Mouse (Mus musculus): ENCODE measurements around the gene Lsm4. TPM values are rescaled to one million over a fixed set of nuclear protein-coding genes. Genes with fewer than 3 reads are reported as not detected.
A peak's percentile ranks its signal among the peaks of the same experiment; 100 is the strongest.

The Lsm4 gene
- polyA plus RNA-seq, 1 experiment from 2014 or later = 308 TPM

DNA sequence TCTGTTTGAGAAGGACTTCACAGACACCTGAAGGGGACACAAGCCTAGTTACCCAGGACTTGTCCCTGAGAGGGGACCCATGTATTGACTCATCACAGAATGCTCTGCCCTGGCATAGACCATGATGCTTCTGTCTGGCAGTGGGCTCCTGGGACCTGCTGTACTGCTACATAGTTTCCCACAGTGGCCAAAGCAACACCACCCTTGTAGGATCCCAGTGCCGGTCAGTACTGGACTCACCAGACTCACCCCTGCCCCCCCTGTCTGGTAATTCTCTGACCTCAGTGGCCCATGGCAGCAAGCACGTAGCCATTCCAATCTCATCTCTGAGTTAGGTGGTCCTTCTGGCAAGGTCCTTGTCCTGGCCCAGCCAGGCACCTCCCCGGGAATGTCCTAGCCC is 15.1 kb downstream of the Lsm4 start:
- peaks cover 9% of the 10 kb centered on the region for H3K4me1 ChIP-seq (ENCODE audit: control insufficient read depth, insufficient read depth, low read length)
- H3K4me2 ChIP-seq = no peak overlapping the region
- H3K9ac ChIP-seq (ENCODE audit: low read depth, low read length) = no peak overlapping the region
- H3K4me3 ChIP-seq (ENCODE audit: low read depth, low read length) = no peak overlapping the region
- H3K27ac ChIP-seq (ENCODE audit: low read depth, low read length) = no peak overlapping the region
- no peaks in the 10 kb centered on the region for H3K27me3 ChIP-seq (ENCODE audit: control insufficient read depth, insufficient read depth, low read length)
- H3K9me3 ChIP-seq (replicated peaks; ENCODE audit: control insufficient read depth, low read length) = no peaks in the 10 kb centered on the region
- no peak for ATAC-seq (replicated peaks; ENCODE audit: insufficient number of reproducible peaks, low FRiP score, low TSS enrichment)
- no peaks in the 10 kb centered on the region for H3K36me3 ChIP-seq (ENCODE audit: control insufficient read depth, insufficient read depth, low read length)
- WGBS (ENCODE audit: insufficient replicate concordance) = 78% methylated on average over 3 of the region's 3 CpGs

DNA sequence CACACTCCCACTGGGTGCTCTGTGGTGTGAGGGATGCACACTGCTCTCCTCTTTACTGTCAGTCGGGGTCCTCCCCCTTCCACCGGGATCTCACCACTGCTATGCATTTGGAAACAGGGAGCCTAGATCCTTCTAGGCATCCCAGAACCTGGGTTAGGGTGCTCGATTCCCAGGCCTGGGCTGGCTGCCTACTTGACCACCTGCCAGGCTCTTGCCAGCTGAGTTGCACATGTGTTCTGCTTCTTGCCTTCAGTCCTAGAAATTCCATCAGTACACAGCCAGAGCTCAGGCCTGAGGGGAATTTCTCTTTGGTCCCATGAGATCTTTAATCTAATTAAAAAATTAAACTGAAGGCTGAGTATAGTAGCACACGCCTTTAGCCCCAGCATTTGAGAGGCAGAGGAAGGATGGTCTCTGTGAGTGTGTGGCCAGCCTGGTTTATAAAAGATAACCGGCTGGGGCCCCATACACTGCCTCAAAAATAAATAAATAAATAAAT is 16.9 kb downstream of the Lsm4 start:
- peaks cover 9% of the 10 kb centered on the region for H3K4me1 ChIP-seq (ENCODE audit: control insufficient read depth, insufficient read depth, low read length)
- H3K4me2 ChIP-seq = no peak overlapping the region
- no peak for ATAC-seq (replicated peaks; ENCODE audit: insufficient number of reproducible peaks, low FRiP score, low TSS enrichment)
- H3K27ac ChIP-seq (ENCODE audit: low read depth, low read length) = no peak overlapping the region
- H3K4me3 ChIP-seq (ENCODE audit: low read depth, low read length) = no peak overlapping the region
- H3K9ac ChIP-seq (ENCODE audit: low read depth, low read length) = 0 out of 2 replicates have a peak overlapping the region, but pooled peaks have one; percentile 28
- no peaks in the 10 kb centered on the region for H3K27me3 ChIP-seq (ENCODE audit: control insufficient read depth, insufficient read depth, low read length)
- H3K9me3 ChIP-seq (replicated peaks; ENCODE audit: control insufficient read depth, low read length) = no peaks in the 10 kb centered on the region
- no peaks in the 10 kb centered on the region for H3K36me3 ChIP-seq (ENCODE audit: control insufficient read depth, insufficient read depth, low read length)
- WGBS (ENCODE audit: insufficient replicate concordance) = 77% methylated on average over 5 of the region's 5 CpGs

DNA sequence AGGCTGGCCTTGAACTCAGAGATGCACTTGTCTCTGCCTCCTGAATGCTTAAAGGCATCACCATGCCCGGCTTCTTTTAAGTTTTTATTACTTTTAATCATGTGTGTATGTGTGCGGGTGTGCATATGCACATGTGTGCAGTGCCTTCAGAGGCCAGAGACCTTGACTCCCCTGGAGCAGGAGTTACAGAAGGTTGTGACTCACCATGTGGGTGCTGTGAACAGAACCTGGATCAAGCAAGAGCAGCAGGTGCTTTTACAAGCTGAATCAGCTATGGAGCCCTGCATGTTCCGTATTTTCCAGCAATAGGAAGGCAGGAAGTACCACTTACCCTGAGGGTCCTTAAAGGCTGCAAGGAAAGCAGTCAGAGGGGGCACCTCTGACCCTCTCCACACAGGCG is 18.2 kb downstream of the Lsm4 start:
- ATAC-seq (replicated peaks; ENCODE audit: insufficient number of reproducible peaks, low FRiP score, low TSS enrichment) = no peak
- Histone ChIP-seq H3K9me3 (replicated peaks; ENCODE audit: control insufficient read depth, low read length) (no peaks in the 10 kb centered on the region), H3K27ac (ENCODE audit: low read depth, low read length) (peak overlapping the region; percentile 57; the same call in 1 of the 2 replicates), H3K9ac (ENCODE audit: low read depth, low read length) (peak overlapping the region; percentile 70), H3K4me1 (ENCODE audit: control insufficient read depth, insufficient read depth, low read length) (peaks cover 22% of the 10 kb centered on the region), H3K4me2 (peak overlapping the region; percentile 70), H3K4me3 (ENCODE audit: low read depth, low read length) (peak overlapping the region; percentile 27; the same call in 1 of the 2 replicates), H3K36me3 (ENCODE audit: control insufficient read depth, insufficient read depth, low read length) (no peaks in the 10 kb centered on the region), H3K27me3 (ENCODE audit: control insufficient read depth, insufficient read depth, low read length) (no peaks in the 10 kb centered on the region)
- WGBS (ENCODE audit: insufficient replicate concordance) = 65% methylated on average over 4 of the region's 4 CpGs

DNA sequence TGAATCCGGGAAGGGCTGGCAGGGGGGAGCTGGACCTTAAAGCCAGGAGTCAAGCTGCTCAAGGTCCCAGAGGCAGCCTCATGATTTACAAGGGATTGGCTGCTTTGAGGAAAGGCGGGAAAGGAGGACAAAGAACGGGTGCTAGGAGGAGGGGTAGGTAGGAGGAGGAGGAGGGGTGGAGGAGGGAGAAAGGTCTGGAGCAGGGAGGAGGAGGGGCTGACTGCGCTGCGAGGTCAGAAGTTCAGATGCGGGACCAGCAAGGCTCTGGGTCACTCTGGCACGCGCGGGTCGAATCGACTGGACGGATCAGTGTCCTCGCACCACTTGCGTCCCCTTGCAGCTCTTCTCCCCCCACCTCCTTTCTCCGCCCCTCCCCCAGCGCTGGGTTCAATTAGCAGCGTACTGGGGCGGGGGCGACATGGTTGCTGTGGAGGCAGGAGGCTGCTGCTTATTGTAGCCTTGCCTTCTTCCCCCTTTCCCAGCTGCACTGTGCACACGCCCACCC is 18.7 kb downstream of the Lsm4 start:
- peak overlapping the region; percentile 70 for H3K4me2 ChIP-seq
- ATAC-seq (replicated peaks; ENCODE audit: insufficient number of reproducible peaks, low FRiP score, low TSS enrichment) = peak; percentile 27; the same call in 1 of the 2 replicates
- no peaks in the 10 kb centered on the region for H3K36me3 ChIP-seq (ENCODE audit: control insufficient read depth, insufficient read depth, low read length)
- H3K27me3 ChIP-seq (ENCODE audit: control insufficient read depth, insufficient read depth, low read length) = no peaks in the 10 kb centered on the region
- H3K4me3 ChIP-seq (ENCODE audit: low read depth, low read length) = peak overlapping the region; percentile 27
- peaks cover 26% of the 10 kb centered on the region for H3K4me1 ChIP-seq (ENCODE audit: control insufficient read depth, insufficient read depth, low read length)
- no peaks in the 10 kb centered on the region for H3K9me3 ChIP-seq (replicated peaks; ENCODE audit: control insufficient read depth, low read length)
- WGBS (ENCODE audit: insufficient replicate concordance) = 2% methylated on average over 17 of the region's 20 CpGs
- H3K9ac ChIP-seq (ENCODE audit: low read depth, low read length) = peak overlapping the region; percentile 70
- H3K27ac ChIP-seq (ENCODE audit: low read depth, low read length) = peak overlapping the region; percentile 66

DNA sequence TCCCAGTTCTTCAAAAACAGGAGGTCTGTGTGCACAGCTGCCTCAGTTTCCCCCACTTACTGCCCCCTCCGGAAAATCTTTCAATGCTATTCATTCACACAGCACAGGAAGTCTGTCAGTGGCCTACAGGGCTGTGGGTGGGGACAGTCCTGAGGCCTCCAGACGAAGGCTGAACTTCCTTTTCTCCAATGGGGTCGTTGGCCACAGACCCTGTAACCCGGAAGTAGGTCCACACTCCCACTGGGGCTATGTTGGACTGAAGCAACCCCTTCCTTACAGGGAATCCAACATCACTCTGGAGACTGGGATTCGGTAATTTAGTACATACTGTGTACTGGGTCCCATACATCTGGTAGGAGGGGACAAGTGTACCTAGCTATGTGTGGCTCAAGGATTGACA is 20.6 kb downstream of the Lsm4 start:
- ATAC-seq (replicated peaks; ENCODE audit: insufficient number of reproducible peaks, low FRiP score, low TSS enrichment) = no peak
- no peak overlapping the region for H3K4me3 ChIP-seq (ENCODE audit: low read depth, low read length)
- H3K4me2 ChIP-seq = no peak overlapping the region
- no peaks in the 10 kb centered on the region for H3K27me3 ChIP-seq (ENCODE audit: control insufficient read depth, insufficient read depth, low read length)
- WGBS (ENCODE audit: insufficient replicate concordance) = 61% methylated on average over 5 of the region's 5 CpGs
- H3K9me3 ChIP-seq (replicated peaks; ENCODE audit: control insufficient read depth, low read length) = no peaks in the 10 kb centered on the region
- H3K27ac ChIP-seq (ENCODE audit: low read depth, low read length) = no peak overlapping the region
- no peaks in the 10 kb centered on the region for H3K36me3 ChIP-seq (ENCODE audit: control insufficient read depth, insufficient read depth, low read length)
- H3K9ac ChIP-seq (ENCODE audit: low read depth, low read length) = no peak overlapping the region
- peaks cover 41% of the 10 kb centered on the region for H3K4me1 ChIP-seq (ENCODE audit: control insufficient read depth, insufficient read depth, low read length)

DNA sequence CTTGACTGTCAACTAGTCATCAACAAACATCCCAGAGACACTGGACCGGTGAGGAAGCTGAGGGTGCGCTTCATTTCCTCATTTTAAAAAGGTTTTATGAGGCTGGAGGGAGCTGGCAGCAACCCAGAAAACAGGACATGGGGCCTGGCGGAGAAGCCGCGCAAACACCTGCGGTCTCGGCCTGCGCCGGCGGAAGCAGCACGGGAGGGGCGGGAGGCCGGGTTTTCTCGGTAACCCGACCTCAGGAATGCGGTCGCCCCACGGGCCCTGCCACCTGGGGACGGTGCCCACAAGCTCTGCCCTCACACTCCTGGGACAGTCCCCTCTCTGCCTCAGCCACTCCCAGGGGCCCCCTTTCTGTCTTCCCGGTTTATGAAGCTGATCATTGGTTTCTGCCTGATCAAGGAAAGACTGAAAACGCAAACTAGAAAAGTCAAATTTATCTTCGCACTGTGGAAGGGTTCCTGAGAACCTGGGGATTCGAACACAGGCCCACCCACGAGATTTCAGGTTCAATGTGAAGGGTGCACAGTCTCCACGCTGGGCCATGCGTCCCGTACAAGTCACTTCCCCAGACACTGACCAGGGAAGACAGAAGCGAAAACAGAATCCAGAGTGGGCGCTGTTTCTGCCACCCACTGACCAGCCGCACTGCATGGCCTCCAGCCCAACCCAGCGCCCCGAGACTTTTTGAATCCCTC is 22.4 kb downstream of the Lsm4 start:
- no peak overlapping the region for H3K4me3 ChIP-seq (ENCODE audit: low read depth, low read length)
- peak overlapping the region; percentile 57 for H3K4me2 ChIP-seq
- H3K27ac ChIP-seq (ENCODE audit: low read depth, low read length) = peak overlapping the region; percentile 99
- no peaks in the 10 kb centered on the region for H3K9me3 ChIP-seq (replicated peaks; ENCODE audit: control insufficient read depth, low read length)
- no peaks in the 10 kb centered on the region for H3K27me3 ChIP-seq (ENCODE audit: control insufficient read depth, insufficient read depth, low read length)
- peak overlapping the region; percentile 100 for H3K9ac ChIP-seq (ENCODE audit: low read depth, low read length)
- ATAC-seq (replicated peaks; ENCODE audit: insufficient number of reproducible peaks, low FRiP score, low TSS enrichment) = no peak
- no peaks in the 10 kb centered on the region for H3K36me3 ChIP-seq (ENCODE audit: control insufficient read depth, insufficient read depth, low read length)
- 33% methylated on average over 29 of the region's 32 CpGs for WGBS (ENCODE audit: insufficient replicate concordance)
- peaks cover 41% of the 10 kb centered on the region for H3K4me1 ChIP-seq (ENCODE audit: control insufficient read depth, insufficient read depth, low read length)

DNA sequence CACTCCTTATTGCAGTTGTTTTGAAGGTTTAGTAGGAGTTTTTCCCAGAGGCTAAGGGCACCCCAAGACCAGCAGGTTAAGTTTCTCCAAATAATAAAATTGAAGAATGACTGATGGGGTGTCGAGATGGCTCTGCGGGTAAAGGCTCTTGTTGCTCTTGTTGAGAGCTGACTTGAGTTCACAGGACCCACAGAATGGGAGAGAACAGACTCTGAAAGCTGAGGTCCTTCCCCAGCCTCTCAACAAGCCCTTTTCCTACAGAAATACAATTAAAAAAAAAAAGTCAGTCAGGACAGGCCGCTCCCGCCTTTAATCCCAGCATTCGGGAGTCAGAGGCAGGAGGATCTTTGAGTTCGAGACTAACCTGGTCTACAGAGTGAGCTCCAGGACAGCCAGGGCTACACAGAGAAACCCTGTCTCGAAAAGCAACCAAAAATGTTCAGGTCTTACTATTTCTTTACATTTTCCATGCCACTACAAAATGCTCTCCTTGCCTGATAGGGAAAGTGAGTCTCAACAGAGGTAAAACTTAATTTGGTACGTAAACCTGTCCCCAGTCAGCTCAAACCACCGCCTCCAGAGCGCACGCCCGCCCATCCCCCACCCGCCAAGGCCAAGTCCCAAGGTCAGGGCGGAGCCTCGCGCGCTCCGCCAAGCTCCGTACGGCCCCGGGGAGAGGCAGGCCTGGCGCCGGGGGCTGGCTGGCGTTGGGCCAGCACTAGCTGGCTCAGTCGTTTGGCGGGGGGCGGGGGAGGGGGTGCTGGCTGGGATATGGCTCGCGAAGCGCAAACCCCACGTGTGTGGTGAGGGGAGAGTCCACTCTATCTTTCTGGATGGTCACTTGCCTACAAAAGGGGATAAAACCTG is 23.2 kb downstream of the Lsm4 start:
- Histone ChIP-seq H3K4me3 (ENCODE audit: low read depth, low read length) (peak overlapping the region; percentile 16), H3K4me2 (peak overlapping the region; percentile 57), H3K9me3 (replicated peaks; ENCODE audit: control insufficient read depth, low read length) (no peaks in the 10 kb centered on the region), H3K9ac (ENCODE audit: low read depth, low read length) (peak overlapping the region; percentile 100), H3K4me1 (ENCODE audit: control insufficient read depth, insufficient read depth, low read length) (peaks cover 46% of the 10 kb centered on the region), H3K27ac (ENCODE audit: low read depth, low read length) (peak overlapping the region; percentile 99), H3K27me3 (ENCODE audit: control insufficient read depth, insufficient read depth, low read length) (no peaks in the 10 kb centered on the region), H3K36me3 (ENCODE audit: control insufficient read depth, insufficient read depth, low read length) (no peaks in the 10 kb centered on the region)
- ATAC-seq (replicated peaks; ENCODE audit: insufficient number of reproducible peaks, low FRiP score, low TSS enrichment) = 0 out of 2 replicates have a peak, but pooled peaks have one; percentile 36
- WGBS (ENCODE audit: insufficient replicate concordance) = 4% methylated on average over 31 of the region's 31 CpGs

DNA sequence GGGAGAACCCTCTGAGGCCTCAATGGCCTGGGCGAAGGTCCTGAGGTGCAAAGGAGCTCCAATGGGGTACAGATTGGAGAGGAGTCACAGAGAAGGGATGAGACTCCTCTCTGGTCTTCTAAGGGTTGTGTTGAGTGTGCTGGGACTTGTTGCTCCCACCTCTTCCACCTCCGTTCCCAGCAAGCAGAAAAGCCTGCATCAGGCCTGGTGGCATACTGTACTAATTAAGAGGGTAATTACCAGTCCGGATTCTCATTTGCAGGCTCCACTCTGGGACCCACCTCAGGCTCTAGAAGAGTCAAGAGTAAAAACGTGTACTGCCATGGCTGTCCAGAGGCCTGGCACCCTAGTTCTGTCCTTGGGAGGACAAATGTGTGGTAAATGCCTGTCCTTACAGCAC is 23.9 kb downstream of the Lsm4 start:
- H3K4me1 ChIP-seq (ENCODE audit: control insufficient read depth, insufficient read depth, low read length) = peaks cover 45% of the 10 kb centered on the region
- no peak for ATAC-seq (replicated peaks; ENCODE audit: insufficient number of reproducible peaks, low FRiP score, low TSS enrichment)
- H3K4me3 ChIP-seq (ENCODE audit: low read depth, low read length) = peak overlapping the region; percentile 16
- no peaks in the 10 kb centered on the region for H3K36me3 ChIP-seq (ENCODE audit: control insufficient read depth, insufficient read depth, low read length)
- H3K4me2 ChIP-seq = peak overlapping the region; percentile 57
- H3K27me3 ChIP-seq (ENCODE audit: control insufficient read depth, insufficient read depth, low read length) = no peaks in the 10 kb centered on the region
- no peaks in the 10 kb centered on the region for H3K9me3 ChIP-seq (replicated peaks; ENCODE audit: control insufficient read depth, low read length)
- peak overlapping the region; percentile 99 for H3K27ac ChIP-seq (ENCODE audit: low read depth, low read length)
- 37% methylated on average over 4 of the region's 4 CpGs for WGBS (ENCODE audit: insufficient replicate concordance)
- peak overlapping the region; percentile 100 for H3K9ac ChIP-seq (ENCODE audit: low read depth, low read length)

All from heart, embryonic 11.5 days (tissue).